Comparison of ENCODE assay signal across 14 mouse cellular contexts in genomic region chr2:137663171-137663570, GRCm38 (mm10).
DNase-seq lines count a peak whose midpoint lies in the region; ATAC-seq and TF ChIP-seq lines count a peak whose summit lies in the region.
"Had no signal": no experiment of that assay in that cellular context is flagged by ENCODE, and none has a peak within 500 bp of the region (broad histone marks: within the 10 kb centered on the region; RNA-seq: fewer than 3 reads in every experiment).

No protein-coding gene starts in this region.

- TF ChIP-seq CTCF in forebrain, postnatal 0 days (IDR thresholded peaks at IDR 0.05; ENCODE audit: low read depth): no peak
- no peak for TF ChIP-seq CTCF in liver, adult 2 months (IDR thresholded peaks at IDR 0.05; ENCODE audit: low read depth, low read length)

- no peak for TF ChIP-seq POLR2A in liver, adult 2 months (IDR thresholded peaks at IDR 0.05; ENCODE audit: extremely low read depth, insufficient read depth, low read length)

- H3K4me3 ChIP-seq in forebrain, postnatal 0 days (ENCODE audit: low read depth, low read length): no peak overlapping the region
- H3K4me3 ChIP-seq in forebrain, embryonic 16.5 days (replicated peaks; ENCODE audit: low read length): no peak overlapping the region
- H3K4me3 ChIP-seq in liver, adult 2 months (ENCODE audit: insufficient read depth, low read depth, low read length): no peak overlapping the region
- no peak overlapping the region for H3K4me3 ChIP-seq in heart, embryonic 10.5 days
- H3K4me3 ChIP-seq: erythroblast, embryonic 14.5 days; left cerebral cortex, adult 2 months; megakaryocyte, embryonic 14.5 days had no signal

- no peaks in the 10 kb centered on the region for H3K4me1 ChIP-seq in forebrain, postnatal 0 days (ENCODE audit: insufficient read depth)
- no peaks in the 10 kb centered on the region for H3K4me1 ChIP-seq in forebrain, embryonic 16.5 days (replicated peaks; ENCODE audit: control insufficient read depth, insufficient read depth, low read length)
- H3K4me1 ChIP-seq in liver, adult 2 months (ENCODE audit: control insufficient read depth, insufficient read depth, low read length): no peaks in the 10 kb centered on the region
- peaks cover 40% of the 10 kb centered on the region for H3K4me1 ChIP-seq in heart, embryonic 10.5 days
- H3K4me1 ChIP-seq: megakaryocyte, embryonic 14.5 days had no signal

- WGBS in forebrain, postnatal 0 days: 53% methylated on average over 2 of the region's 2 CpGs
- WGBS in forebrain, embryonic 16.5 days: 53% methylated on average over 2 of the region's 2 CpGs
- 28% methylated on average over 2 of the region's 2 CpGs for whole genome bisulfite sequencing in liver, adult 2 months
- WGBS in heart, embryonic 10.5 days: 49% methylated on average over 2 of the region's 2 CpGs

- no peaks in the 10 kb centered on the region for H3K79me2 ChIP-seq in liver, adult 2 months (ENCODE audit: control insufficient read depth, insufficient read depth, low read length)

- no peak for ATAC-seq in forebrain, postnatal 0 days
- ATAC-seq in forebrain, embryonic 16.5 days: no peak
- ATAC-seq in erythroblast, adult 5-6 weeks (replicated peaks; ENCODE audit: low FRiP score, poor library complexity, severe bottlenecking): no peak
- ATAC-seq: activated CD4-positive, CD25-positive, alpha-beta regulatory T cell, adult 4 months; hindbrain, embryonic 16.5 days had no signal

- H3K4me2 ChIP-seq in forebrain, postnatal 0 days (ENCODE audit: low read depth): no peak overlapping the region
- no peak overlapping the region for H3K4me2 ChIP-seq in forebrain, embryonic 16.5 days (ENCODE audit: low read length)
- H3K4me2 ChIP-seq: liver, embryonic 11.5 days had no signal

- H3K36me3 ChIP-seq in forebrain, postnatal 0 days (ENCODE audit: insufficient read depth): no peaks in the 10 kb centered on the region
- no peaks in the 10 kb centered on the region for H3K36me3 ChIP-seq in forebrain, embryonic 16.5 days (ENCODE audit: control insufficient read depth, insufficient read depth)
- H3K36me3 ChIP-seq in liver, adult 2 months (ENCODE audit: control insufficient read depth, insufficient read depth, low read length): no peaks in the 10 kb centered on the region
- no peaks in the 10 kb centered on the region for H3K36me3 ChIP-seq in heart, embryonic 10.5 days

- no peak overlapping the region for H3K27ac ChIP-seq in forebrain, postnatal 0 days (ENCODE audit: low read depth, low read length)
- no peak overlapping the region for H3K27ac ChIP-seq in forebrain, embryonic 16.5 days (ENCODE audit: low read length)
- H3K27ac ChIP-seq in liver, adult 2 months (replicated peaks; ENCODE audit: insufficient read depth, low read depth, low read length): no peak overlapping the region
- peak overlapping the region; percentile 49 for H3K27ac ChIP-seq in heart, embryonic 10.5 days
- H3K27ac ChIP-seq: left cerebral cortex, adult 2 months had no signal

- H3K9ac ChIP-seq in forebrain, postnatal 0 days: no peak overlapping the region
- no peak overlapping the region for H3K9ac ChIP-seq in forebrain, embryonic 16.5 days (replicated peaks; ENCODE audit: low read depth, low read length)
- no peak overlapping the region for H3K9ac ChIP-seq in liver, adult 2 months (ENCODE audit: low read depth, low read length)

- H3K9me3 ChIP-seq in forebrain, postnatal 0 days (ENCODE audit: low read length): no peaks in the 10 kb centered on the region
- H3K9me3 ChIP-seq in forebrain, embryonic 16.5 days (ENCODE audit: control insufficient read depth, low read length): no peaks in the 10 kb centered on the region
- H3K9me3 ChIP-seq in heart, embryonic 10.5 days: no peaks in the 10 kb centered on the region

- no peaks in the 10 kb centered on the region for H3K27me3 ChIP-seq in forebrain, postnatal 0 days (ENCODE audit: insufficient read depth, low read length)
- H3K27me3 ChIP-seq in forebrain, embryonic 16.5 days (replicated peaks; ENCODE audit: control insufficient read depth, insufficient read depth, low read length): no peaks in the 10 kb centered on the region
- H3K27me3 ChIP-seq in liver, adult 2 months (ENCODE audit: control insufficient read depth, insufficient read depth, low read length): no peaks in the 10 kb centered on the region
- H3K27me3 ChIP-seq in heart, embryonic 10.5 days (ENCODE audit: insufficient read depth, poor library complexity, severe bottlenecking): no peaks in the 10 kb centered on the region
- H3K27me3 ChIP-seq: megakaryocyte, embryonic 14.5 days had no signal

- DNase-seq in forebrain, postnatal 0 days: peak; percentile 5
- DNase-seq in liver, adult 2 months (ENCODE audit: extremely low read depth, low read depth, low spot score): peak; percentile 39
- no peak for DNase-seq in liver
- no peak for DNase-seq in heart, embryonic 10.5 days (ENCODE audit: low spot score)
- DNase-seq in lung, postnatal 36 days: peak; percentile 27
- no peak for DNase-seq in thymus, postnatal 36 days

Comparison
In these comparisons a context has a peak if more than half of its experiments do, and no peak if none do; other contexts are left out.
1. DNase-seq: peak in forebrain, postnatal 0 days (single experiment), liver, adult 2 months (single experiment) and lung, postnatal 36 days (single experiment); none in liver (single experiment), heart, embryonic 10.5 days (single experiment) and thymus, postnatal 36 days (0 of 2).